Mouse (Mus musculus) left cerebral cortex, postnatal 10 days (tissue): ENCODE results near the gene Col4a5. TPM values are rescaled to one million over a fixed set of nuclear protein-coding genes. Genes with fewer than 3 reads are reported as not detected.

ENCODE experiments used
- DNase-seq, 2 experiments: peaks; one replicate each; pipeline ENCODE4 v3.0.0; 2021 to 2022; ENCODE audit warnings: low spot score in 2 of 2, mixed read lengths in 1 of 2; ENCODE audit errors: extremely low spot score in 1 of 2
- intact Hi-C: fragments of 180-260 bp; cut with DNase I; formaldehyde crosslinking; loops from one replicate; pipeline ENCODE4 v1.15.1; 2025
- total RNA-seq, 2 experiments: library from RNA; stranded (reverse); gene quantifications; 2 replicates each; pipeline ENCODE4 v1.2.3; 2021

Col4a5 gene
- 1 to 10 TPM; 5.9 to 6.6 TPM for total RNA-seq

GRCm38 (mm10) chrX:141475110-141475509 lies at the start of gene Col4a5:
TSS of gene Col4a5 (plus strand) at chrX:141475385.
- intact Hi-C loops, result no loop called here
- peak in 1 of 2 experiments; percentile 71 for DNase-seq

GRCm38 (mm10) chrX:141436780-141437179 lies 38.4 kb upstream of the Col4a5 start:
- intact Hi-C loops, result no loop called here
- no peak for DNase-seq

DNA sequence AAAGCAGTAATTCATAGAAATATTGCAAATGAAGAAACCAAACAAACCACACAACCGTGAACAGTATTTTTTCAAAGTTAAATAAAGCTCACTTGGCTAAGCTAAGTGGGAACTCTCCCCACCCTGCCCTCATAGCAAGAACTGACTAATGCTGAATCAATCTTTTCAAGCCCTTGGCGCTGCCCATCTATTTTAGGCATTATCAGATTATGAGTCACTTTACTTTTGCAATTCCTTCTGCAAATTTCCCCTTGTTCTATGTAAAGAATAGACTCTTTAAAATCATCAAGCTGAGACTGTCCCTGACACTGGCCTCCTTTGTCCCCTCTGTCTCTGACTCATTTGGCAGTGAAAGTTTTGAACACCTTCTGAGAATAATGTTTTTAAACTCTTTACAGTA lies 35.8 kb upstream of the Col4a5 start:
- no peak for DNase-seq
- intact Hi-C loops, result no loop called here

GRCm38 (mm10) chrX:141447936-141448335 lies 27.2 kb upstream of the Col4a5 start:
- no peak for DNase-seq
- intact Hi-C loops, result no loop called here

DNA sequence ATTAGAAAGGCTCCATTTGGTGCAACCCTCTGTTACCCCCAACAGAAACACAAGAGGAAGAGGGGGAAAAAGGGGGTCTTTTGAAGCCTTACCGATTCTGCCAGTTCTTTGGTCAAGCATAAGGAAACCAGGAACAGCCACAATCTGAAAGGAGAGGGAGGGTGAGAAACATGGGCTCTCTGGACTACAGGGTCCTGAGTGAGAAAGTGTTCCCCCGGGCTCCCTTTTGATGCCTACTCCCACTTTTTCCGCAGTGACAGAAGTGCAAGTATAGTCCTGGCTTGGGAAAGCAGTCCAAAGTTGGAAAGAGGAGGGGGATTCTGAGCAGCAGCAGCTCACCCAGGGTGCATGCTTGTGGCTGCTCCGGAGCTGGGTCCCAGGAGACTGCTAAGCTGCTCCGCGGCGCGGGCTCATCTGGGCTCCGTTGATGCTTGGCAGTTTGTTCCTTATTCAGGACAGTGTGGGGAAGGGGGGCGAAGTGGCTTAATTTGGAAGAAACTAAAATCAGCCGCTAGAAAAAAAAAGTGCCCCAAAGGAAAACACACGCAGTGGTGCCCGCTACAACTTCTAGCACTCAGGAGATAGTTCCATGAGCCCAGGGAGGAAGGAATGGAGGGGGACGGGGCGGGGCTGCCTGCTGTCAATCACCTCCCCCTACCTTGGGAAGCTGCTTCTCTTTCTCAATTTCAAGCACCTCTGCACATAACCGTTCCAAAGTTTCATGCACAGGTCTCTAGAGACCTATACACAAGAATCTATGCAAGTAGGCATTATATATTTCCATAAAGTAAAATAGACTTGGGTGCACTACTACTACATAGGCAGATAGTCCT lies 1.5 kb upstream of the Col4a5 start, which contains the start of gene Col4a6:
TSS of gene Col4a6 (minus strand) at position 607 of the 833 bp plus-strand sequence.
- intact Hi-C loops, result no loop called here
- DNase-seq, result peak in 1 of 2 experiments; percentile 10

DNA sequence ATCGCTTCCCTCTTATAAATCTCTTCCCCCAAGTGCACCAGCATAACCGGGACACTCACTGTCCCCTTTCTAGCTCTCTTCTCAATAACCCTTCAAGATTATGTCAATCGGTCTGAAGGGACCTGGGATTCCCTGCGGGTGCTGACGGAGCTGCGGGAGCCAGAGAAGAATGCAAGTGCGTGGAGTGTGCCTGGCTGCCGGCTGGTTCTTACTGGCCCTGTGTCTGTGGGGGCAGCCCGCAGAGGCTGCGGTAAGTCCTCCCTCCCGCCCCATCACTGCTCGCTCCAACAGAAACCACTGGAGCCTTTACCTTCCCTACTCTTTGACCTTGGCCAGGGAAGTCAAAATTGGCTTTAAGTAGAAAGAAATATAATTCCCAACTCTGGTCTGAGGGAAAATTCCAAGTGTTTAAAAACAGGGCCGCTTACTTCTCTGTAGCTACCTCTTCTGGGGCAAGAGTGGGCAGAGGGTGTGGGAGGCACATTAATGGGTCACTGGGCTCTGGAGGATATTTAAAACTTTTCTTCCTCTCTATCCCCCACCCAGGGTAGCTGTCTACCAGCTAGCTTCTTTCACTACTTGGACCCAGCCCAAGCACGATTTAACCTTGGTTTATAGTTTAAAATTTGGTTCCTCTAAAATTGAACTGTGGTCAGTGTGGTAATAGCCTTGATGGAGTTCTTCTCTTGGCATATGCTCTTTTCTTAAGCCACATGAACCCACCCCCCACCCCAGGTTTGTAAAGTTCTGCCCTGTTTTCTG lies 562 bp downstream of the Col4a5 start:
- DNase-seq, result peak in 1 of 2 experiments; percentile 12

DNA sequence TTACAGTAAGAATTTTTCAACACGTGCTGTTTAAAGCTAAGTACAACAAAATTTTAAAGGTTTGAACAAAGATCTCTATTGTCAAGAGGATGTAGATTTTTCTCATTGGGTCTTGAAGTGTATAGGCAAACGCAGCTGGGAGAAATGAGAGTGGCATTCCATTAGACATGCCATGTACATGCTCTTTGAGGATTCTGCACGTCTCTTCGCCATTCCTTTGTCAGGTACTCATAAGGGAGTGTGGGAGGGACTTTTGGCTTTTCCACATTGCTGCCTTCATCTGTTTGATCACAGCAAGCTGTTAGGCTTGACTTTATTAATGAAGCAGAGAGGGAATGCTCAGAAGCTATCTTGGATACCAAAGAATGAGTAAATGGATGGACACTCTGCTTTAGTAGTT lies 19.4 kb downstream of the Col4a5 start:
- no peak for DNase-seq
- intact Hi-C loops, result no loop called here

More for the DNA sequence above, 562 bp downstream of the Col4a5 start:
- intact Hi-C loops, result no loop called here

DNA sequence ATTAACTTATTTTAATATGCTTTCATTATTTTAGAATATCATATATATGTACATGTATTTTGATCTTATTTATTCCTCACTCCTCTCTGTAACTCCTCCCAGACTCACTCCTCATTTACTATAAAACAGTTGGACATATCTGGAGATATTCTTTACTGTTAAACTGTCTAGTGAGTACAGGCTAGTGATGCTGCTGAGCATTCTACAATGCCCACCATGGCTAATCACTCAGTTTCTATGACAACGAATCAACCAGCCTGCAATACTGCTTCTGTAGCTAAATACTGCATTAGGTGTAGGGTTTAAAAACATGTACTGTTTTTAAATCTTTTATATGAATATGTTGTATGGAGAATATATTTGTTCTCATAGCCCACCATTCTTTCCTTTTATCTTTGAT lies 27.9 kb downstream of the Col4a5 start:
- intact Hi-C loops, result no loop called here
- no peak for DNase-seq

DNA sequence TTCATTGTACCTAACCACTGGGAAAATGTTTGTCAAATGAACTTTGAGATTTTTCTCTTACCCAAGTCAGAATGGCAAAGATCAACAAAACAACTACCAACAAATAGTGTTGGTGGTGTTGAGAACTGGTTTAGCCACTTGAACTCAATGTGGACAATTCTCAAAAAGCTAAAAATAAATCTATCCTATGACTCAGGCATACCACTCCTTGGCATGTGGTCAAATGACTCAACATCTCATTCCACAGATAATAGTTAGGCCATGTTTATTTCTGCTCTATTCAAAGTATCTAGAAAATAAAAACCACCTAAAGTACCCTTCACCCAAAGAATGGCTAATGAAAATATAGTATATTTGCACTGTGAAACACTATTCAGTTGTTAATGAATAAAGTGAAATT lies 58.3 kb downstream of the Col4a5 start:
- no peak for DNase-seq
- intact Hi-C loops, result no loop called here

- intact Hi-C loops, result no loop called here
- DNase-seq, result no peak
These were observed 72.3 kb downstream of the Col4a5 start for GRCm38 (mm10) chrX:141547471-141547870.

DNA sequence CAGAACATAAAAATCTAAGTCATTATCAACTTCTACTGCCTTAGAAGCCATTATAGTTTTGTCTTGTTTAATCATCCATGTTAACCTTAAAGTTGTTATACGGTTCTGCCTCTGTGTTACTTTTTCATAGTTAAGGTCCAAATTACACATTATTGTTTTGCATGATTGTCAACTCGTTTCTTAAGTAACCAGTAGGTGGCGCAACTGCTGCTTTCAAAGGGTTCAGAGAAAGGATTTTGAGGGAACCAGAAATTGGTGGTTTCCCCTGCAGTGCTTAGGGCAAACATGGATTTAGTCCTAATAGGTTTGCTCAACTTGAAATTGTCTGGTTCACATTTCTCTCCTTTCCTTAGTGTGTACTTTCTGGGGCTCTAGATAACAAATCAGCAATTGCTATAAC lies 115.1 kb downstream of the Col4a5 start:
- DNase-seq, result no peak

DNA sequence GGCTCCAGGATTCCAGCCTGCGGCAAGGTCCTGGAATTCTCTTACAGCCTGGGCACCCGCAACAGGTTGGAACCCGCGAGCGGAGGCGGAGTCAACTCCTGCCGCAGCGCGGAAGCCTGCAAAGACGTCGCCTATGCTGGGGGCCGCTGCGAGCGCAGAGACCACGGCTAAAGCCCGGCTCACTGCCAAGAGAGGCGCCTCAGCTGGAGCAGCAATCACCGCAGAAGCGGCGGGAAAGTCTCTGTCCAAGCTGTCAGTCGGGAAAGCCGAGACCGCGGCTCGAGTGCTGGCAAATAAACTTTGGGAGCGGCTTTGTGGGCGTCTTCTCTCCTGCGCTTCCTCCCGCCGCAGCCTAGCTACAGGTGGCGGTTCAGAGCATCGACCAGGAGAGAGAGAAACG lies 246.5 kb downstream of the Col4a5 start:
- peak in 1 of 2 experiments; percentile 27 for DNase-seq

More for the DNA sequence above, 115.1 kb downstream of the Col4a5 start:
- intact Hi-C loops, result no loop called here

GRCm38 (mm10) chrX:141723936-141724335 lies 248.8 kb downstream of the Col4a5 start:
- intact Hi-C loops, result no loop called here
- DNase-seq, result no peak

More for the DNA sequence above, 246.5 kb downstream of the Col4a5 start:
- intact Hi-C loops, result no loop called here

- intact Hi-C loops, result no loop called here
- DNase-seq, result no peak
These were observed 249.3 kb downstream of the Col4a5 start for GRCm38 (mm10) chrX:141724391-141724891.

DNA sequence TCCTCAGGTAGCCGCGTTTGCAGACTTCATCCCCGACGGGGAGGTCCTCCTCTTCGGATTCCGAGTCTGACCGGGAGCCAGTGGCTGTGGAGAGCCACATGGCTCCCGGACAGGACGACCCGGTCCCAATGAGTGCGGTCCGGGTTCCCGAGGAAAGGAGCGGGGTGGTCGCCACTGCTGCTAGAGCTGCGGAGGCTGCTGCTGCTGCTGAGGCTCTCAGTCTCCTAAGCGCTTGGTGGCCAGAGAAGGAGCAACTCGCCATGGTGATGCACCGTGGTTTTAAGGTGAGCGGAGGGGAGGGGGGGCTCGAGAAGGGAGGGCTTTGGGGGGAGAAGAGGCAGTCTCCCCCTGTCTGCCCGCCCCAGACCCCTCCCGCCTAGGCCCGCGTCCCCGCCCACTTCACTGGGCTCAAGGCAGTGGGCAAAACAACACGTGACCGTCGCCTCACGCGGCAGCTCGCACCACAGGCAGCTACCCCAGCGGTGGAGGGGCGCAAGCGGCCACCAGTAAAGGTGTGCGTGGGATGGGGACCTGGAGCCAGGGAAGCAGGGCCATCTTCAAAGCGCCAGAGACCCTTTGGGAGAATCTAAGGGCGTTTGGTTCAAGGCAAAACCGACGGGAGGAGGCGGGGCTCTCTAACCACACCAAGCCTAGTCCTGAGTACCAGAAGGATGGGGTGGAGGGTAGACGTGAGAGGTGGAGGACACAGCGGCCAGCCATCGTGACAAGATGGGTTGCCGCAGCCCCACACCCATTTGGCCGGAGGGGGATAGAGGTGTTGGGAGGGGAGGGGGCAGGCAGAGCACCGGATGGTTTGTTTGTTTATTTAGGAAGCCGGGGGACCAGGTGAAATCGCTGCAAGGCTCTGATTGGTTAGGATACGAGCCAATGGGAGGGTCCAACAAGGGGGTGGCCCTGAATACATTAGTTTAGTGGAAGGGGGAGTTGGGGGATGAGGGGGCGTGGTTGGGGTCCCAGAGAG lies 250.0 kb downstream of the Col4a5 start, which contains the start of gene Irs4:
TSS of gene Irs4 (minus strand) at position 327 of the 982 bp plus-strand sequence.
- peak in 1 of 2 experiments; percentile 13 for DNase-seq
- intact Hi-C loops, result no loop called here

DNA sequence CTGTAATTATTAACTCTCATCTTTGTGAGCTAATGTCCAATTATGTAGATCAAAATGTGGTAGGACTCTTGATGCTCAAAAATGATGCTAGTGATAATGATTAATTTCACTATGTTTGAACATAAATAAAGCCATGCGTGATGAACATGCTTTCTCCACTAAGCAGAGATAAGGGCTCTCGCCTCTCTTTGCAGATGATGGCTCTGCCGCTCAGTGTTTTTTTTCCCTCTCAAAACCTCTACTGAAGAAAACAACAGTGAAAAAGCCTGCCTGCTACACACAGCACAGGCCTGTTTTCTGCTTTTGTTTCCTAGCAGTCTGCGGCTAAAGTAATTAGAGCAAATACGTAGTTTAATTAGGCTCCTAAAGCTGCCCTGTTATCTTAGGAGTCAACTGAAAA lies 254.4 kb downstream of the Col4a5 start:
- no peak for DNase-seq
- intact Hi-C loops, result no loop called here
